Mouse (Mus musculus): ENCODE measurements at regions not wholly inside any gene's neighbourhood (a gene's known extent, or its start where the extent isn't known, plus 50 kb on each side); places are given as distances from the start of the nearest gene placed in this dataset.

DNA sequence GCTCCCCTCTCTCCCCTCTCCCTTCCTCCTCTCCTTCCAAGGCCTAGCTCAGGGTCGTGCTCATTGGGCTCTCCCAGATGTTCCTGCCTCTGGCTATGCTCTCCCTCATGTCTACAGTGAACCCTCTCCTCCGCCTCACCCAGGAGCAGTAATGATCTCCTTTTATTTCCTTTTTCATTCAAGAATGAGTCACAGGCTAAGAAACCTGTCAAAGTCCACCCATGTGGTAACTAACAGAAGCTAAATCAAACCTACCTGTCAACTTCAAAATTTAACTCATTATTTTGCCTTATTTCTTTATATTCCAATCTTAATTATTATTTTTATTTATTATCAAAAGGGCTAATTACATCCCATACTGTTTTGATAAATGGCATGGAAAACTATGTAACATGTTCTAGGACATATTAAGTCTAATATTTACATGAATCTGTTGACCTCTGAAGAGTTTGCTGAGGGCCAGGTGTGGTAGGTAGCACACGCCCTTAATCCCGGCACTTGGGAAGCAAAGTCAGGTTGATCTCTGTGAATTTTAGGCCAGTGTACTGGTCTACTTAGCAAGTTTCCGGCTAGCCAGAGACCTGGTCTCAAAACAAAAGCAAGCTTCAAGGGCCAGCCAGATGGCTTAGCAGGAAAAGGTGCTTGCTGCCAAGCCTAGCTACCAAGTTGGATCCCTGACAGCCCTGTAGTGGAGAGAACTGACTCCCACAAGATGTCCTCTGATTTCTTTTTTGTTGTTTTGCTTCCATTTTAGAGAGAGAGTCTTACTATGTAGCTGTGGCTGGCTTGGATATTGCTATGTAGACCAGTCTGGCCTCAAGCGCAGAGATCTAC is 51.9 kb upstream of the Slc16a1 start:
- no peaks in the 10 kb centered on the region for H3K27me3 ChIP-seq (ENCODE audit: insufficient read depth, low read length)
- H3K36me3 ChIP-seq (ENCODE audit: insufficient read depth) = no peaks in the 10 kb centered on the region
- no peak overlapping the region for H3K9ac ChIP-seq
- WGBS = 76% methylated on average over 6 of the region's 6 CpGs
- TF ChIP-seq CTCF (IDR thresholded peaks at IDR 0.05; ENCODE audit: low read depth) = no peak
- H3K4me2 ChIP-seq (ENCODE audit: low read depth) = no peak overlapping the region
- H3K9me3 ChIP-seq (ENCODE audit: low read length) = no peaks in the 10 kb centered on the region
- H3K4me1 ChIP-seq (ENCODE audit: insufficient read depth) = no peaks in the 10 kb centered on the region
- DNase-seq (peak; percentile 32), ATAC-seq (no peak)
- H3K27ac ChIP-seq (ENCODE audit: low read depth, low read length) = no peak overlapping the region
- H3K4me3 ChIP-seq (ENCODE audit: low read depth, low read length) = no peak overlapping the region

DNA sequence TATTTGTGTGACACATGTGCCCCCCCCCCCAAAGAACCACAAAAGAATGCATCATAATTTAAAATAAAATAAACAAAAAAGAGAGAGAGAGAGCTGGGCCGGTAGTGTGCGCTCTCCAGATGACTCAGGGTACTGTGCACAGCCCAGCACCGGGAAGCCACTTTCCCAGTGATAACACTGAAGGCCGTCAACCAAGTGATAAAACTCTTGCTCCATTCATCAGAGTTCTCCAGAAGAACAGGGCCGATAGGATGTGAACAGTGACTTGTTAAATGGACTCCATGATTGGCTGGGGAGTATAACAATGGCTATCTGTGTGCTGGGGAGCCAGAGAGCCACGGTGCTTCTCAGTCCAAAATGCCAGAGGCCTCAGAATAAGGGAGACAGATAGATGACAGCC is 53.2 kb upstream of the Slc16a1 start:
- 72% methylated on average over 6 of the region's 6 CpGs for WGBS
- DNase-seq (no peak), ATAC-seq (no peak)
- TF ChIP-seq CTCF (IDR thresholded peaks at IDR 0.05; ENCODE audit: low read depth) = no peak
- Histone ChIP-seq H3K4me2 (ENCODE audit: low read depth) (no peak overlapping the region), H3K36me3 (ENCODE audit: insufficient read depth) (no peaks in the 10 kb centered on the region), H3K27ac (ENCODE audit: low read depth, low read length) (no peak overlapping the region), H3K4me3 (ENCODE audit: low read depth, low read length) (no peak overlapping the region), H3K9me3 (ENCODE audit: low read length) (no peaks in the 10 kb centered on the region), H3K4me1 (ENCODE audit: insufficient read depth) (no peaks in the 10 kb centered on the region), H3K9ac (no peak overlapping the region), H3K27me3 (ENCODE audit: insufficient read depth, low read length) (no peaks in the 10 kb centered on the region)

- Histone ChIP-seq H3K27ac (ENCODE audit: low read depth, low read length) (no peak overlapping the region), H3K9ac (no peak overlapping the region), H3K27me3 (ENCODE audit: insufficient read depth, low read length) (no peaks in the 10 kb centered on the region), H3K4me2 (ENCODE audit: low read depth) (no peak overlapping the region), H3K4me1 (ENCODE audit: insufficient read depth) (no peaks in the 10 kb centered on the region), H3K4me3 (ENCODE audit: low read depth, low read length) (no peak overlapping the region), H3K9me3 (ENCODE audit: low read length) (no peaks in the 10 kb centered on the region), H3K36me3 (ENCODE audit: insufficient read depth) (no peaks in the 10 kb centered on the region)
- ATAC-seq (no peak), DNase-seq (no peak)
- WGBS = 86% methylated on average over 7 of the region's 7 CpGs
- TF ChIP-seq CTCF (IDR thresholded peaks at IDR 0.05; ENCODE audit: low read depth) = no peak
These were observed 55.2 kb upstream of the Slc16a1 start for GRCm38 (mm10) chr3:104583236-104583635.

DNA sequence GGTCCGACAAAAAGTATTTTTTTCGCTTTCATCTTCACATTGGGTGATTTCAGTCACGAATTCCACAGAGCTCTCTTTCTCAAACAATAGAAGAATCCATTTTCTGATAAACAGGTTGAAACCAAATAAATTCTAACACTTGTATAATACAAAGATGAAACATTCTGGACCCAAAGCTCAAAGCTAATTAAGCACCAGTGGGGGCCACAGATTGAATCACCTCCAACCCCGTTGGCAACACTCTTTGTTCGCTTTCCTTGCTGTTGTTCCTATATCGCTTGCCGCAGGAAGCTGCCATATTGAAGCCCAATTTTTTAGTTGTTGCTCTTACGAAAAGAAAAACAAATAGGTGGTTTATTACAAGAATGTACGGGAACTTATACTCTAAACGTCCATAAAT is 55.9 kb upstream of the Slc16a1 start:
- no peak for DNase-seq
- H3K36me3 ChIP-seq (ENCODE audit: insufficient read depth) = no peaks in the 10 kb centered on the region
- no peak overlapping the region for H3K9ac ChIP-seq
- no peaks in the 10 kb centered on the region for H3K27me3 ChIP-seq (ENCODE audit: insufficient read depth, low read length)
- TF ChIP-seq CTCF (IDR thresholded peaks at IDR 0.05; ENCODE audit: low read depth) = no peak
- H3K9me3 ChIP-seq (ENCODE audit: low read length) = no peaks in the 10 kb centered on the region
- 91% methylated on average over 10 of the region's 10 CpGs for WGBS
- no peak overlapping the region for H3K4me3 ChIP-seq (ENCODE audit: low read depth, low read length)
- no peak overlapping the region for H3K27ac ChIP-seq (ENCODE audit: low read depth, low read length)
- H3K4me2 ChIP-seq (ENCODE audit: low read depth) = no peak overlapping the region
- H3K4me1 ChIP-seq (ENCODE audit: insufficient read depth) = no peaks in the 10 kb centered on the region
- ATAC-seq = no peak

GRCm38 (mm10) chr3:104579186-104579585 is 59.3 kb upstream of the Slc16a1 start:
- TF ChIP-seq CTCF (IDR thresholded peaks at IDR 0.05; ENCODE audit: low read depth) = no peak
- DNase-seq (no peak), ATAC-seq (no peak)
- Histone ChIP-seq H3K4me2 (ENCODE audit: low read depth) (no peak overlapping the region), H3K9ac (no peak overlapping the region), H3K27me3 (ENCODE audit: insufficient read depth, low read length) (no peaks in the 10 kb centered on the region), H3K4me3 (ENCODE audit: low read depth, low read length) (no peak overlapping the region), H3K4me1 (ENCODE audit: insufficient read depth) (no peaks in the 10 kb centered on the region), H3K36me3 (ENCODE audit: insufficient read depth) (no peaks in the 10 kb centered on the region), H3K9me3 (ENCODE audit: low read length) (no peaks in the 10 kb centered on the region), H3K27ac (ENCODE audit: low read depth, low read length) (no peak overlapping the region)
- 37% methylated on average over 4 of the region's 4 CpGs for WGBS

DNA sequence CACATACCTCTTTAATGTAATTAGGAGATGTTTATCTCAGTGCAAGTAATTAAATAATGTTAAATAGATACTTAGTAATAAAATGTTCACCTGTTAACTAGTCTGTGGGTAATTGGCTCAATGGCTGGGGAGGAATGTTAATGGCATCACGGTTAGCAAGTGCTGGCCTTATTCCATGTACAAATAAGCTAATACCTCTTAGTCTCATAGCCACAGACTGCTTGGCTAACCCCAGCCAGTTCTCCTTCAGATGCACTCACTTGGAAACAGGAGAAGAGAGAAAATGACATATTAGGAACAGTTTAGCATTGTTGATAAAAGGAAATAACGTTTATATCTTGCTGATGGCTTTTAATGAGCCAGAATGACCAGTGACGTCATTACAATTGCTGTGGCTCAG is 60.1 kb upstream of the Slc16a1 start:
- H3K4me3 ChIP-seq (ENCODE audit: low read depth, low read length) = no peak overlapping the region
- no peaks in the 10 kb centered on the region for H3K36me3 ChIP-seq (ENCODE audit: insufficient read depth)
- ATAC-seq = no peak
- TF ChIP-seq CTCF (IDR thresholded peaks at IDR 0.05; ENCODE audit: low read depth) = no peak
- 16% methylated on average over 3 of the region's 3 CpGs for WGBS
- no peaks in the 10 kb centered on the region for H3K27me3 ChIP-seq (ENCODE audit: insufficient read depth, low read length)
- no peaks in the 10 kb centered on the region for H3K4me1 ChIP-seq (ENCODE audit: insufficient read depth)
- no peak overlapping the region for H3K4me2 ChIP-seq (ENCODE audit: low read depth)
- DNase-seq = no peak
- H3K9me3 ChIP-seq (ENCODE audit: low read length) = no peaks in the 10 kb centered on the region
- H3K27ac ChIP-seq (ENCODE audit: low read depth, low read length) = no peak overlapping the region
- H3K9ac ChIP-seq = no peak overlapping the region

DNA sequence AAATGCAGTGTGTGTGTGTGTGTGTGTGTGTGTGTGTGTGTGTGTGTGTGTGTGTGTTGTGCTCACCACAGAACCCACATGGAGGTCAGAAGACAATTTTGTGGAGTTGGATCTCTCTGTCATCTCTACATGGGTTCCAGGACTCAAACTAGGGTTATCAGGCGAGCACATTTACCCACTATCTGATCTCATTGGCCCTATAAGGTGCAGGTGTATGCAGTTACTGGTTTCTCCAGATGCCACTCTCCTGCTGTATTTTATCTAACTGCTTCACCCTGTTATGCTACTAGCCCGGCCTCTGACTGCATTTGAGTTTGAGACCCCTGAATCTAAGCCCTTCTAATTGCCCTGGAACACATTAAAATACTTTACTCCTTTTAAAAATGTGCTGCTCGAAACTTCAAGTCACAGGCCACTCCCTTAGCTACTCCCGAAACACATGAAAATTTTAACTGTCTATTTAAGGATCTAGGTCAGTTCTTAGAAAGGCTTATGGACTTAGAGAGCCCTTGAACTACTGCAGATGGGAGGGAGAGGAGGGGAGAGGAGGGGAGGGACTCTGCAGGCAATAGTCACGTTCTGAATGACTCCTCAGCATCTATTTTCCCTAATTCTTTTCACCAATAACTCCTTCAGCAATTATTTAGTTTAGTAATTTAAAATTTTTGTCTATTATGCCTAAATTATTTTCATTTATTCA is 61.1 kb upstream of the Slc16a1 start:
- WGBS = 61% methylated on average over 5 of the region's 5 CpGs
- no peaks in the 10 kb centered on the region for H3K27me3 ChIP-seq (ENCODE audit: insufficient read depth, low read length)
- H3K9ac ChIP-seq = no peak overlapping the region
- H3K9me3 ChIP-seq (ENCODE audit: low read length) = no peaks in the 10 kb centered on the region
- no peak overlapping the region for H3K4me2 ChIP-seq (ENCODE audit: low read depth)
- H3K36me3 ChIP-seq (ENCODE audit: insufficient read depth) = no peaks in the 10 kb centered on the region
- no peak overlapping the region for H3K27ac ChIP-seq (ENCODE audit: low read depth, low read length)
- ATAC-seq (no peak), DNase-seq (no peak)
- TF ChIP-seq CTCF (IDR thresholded peaks at IDR 0.05; ENCODE audit: low read depth) = no peak
- H3K4me3 ChIP-seq (ENCODE audit: low read depth, low read length) = no peak overlapping the region
- no peaks in the 10 kb centered on the region for H3K4me1 ChIP-seq (ENCODE audit: insufficient read depth)

Measured in forebrain, postnatal 0 days (tissue).